Mouse (Mus musculus) kidney, embryonic 14.5 days (tissue): ENCODE results near the gene H2afv. TPM values are rescaled to one million over a fixed set of nuclear protein-coding genes. Genes with fewer than 3 reads are reported as not detected.
"Not testable (repeated sequence)": the region's sequence is repeated elsewhere in the genome, so short reads cannot be mapped to it uniquely, and the experiment has no call there.

ENCODE experiments used
- ATAC-seq: fragments of 200-750 bp; cut with Nextera tagmentation; 2 replicates; pipeline ENCODE4 v1.8.0; 2017; ENCODE audit warnings: moderate number of reproducible peaks, mild to moderate bottlenecking, moderate TSS enrichment, moderate library complexity; ENCODE audit not compliant: low FRiP score, low TSS enrichment
- H3K27ac ChIP-seq: fragments of 300-500 bp; sonication (generic); 2 replicates; pipeline ENCODE4 v1.5.1; 2014; ENCODE audit warnings: low read depth, mild to moderate bottlenecking, low read length, moderate library complexity, mixed read lengths
- H3K27me3 ChIP-seq: fragments of 300-500 bp; sonication (generic); 2 replicates; pipeline ENCODE4 v1.6.1; 2014; ENCODE audit warnings: mild to moderate bottlenecking, low read length; ENCODE audit not compliant: control insufficient read depth, insufficient read depth
- H3K36me3 ChIP-seq: fragments of 300-500 bp; sonication (generic); 2 replicates; pipeline ENCODE4 v1.6.1; 2014; ENCODE audit warnings: low read length, mixed read lengths; ENCODE audit not compliant: control insufficient read depth, insufficient read depth
- H3K4me1 ChIP-seq: fragments of 300-500 bp; sonication (generic); 2 replicates; pipeline ENCODE4 v1.6.1; 2014; ENCODE audit warnings: low read length, mixed read lengths; ENCODE audit not compliant: control insufficient read depth, insufficient read depth
- H3K4me2 ChIP-seq: fragments of 300-500 bp; sonication (generic); replicated peaks from 2 replicates; pipeline ENCODE4 v1.6.1; 2014; ENCODE audit warnings: low read depth, mild to moderate bottlenecking, low read length
- H3K4me3 ChIP-seq: fragments of 300-500 bp; sonication (generic); 2 replicates; pipeline ENCODE4 v1.5.1; 2014; ENCODE audit warnings: mild to moderate bottlenecking, low read length
- H3K9ac ChIP-seq: fragments of 300-500 bp; sonication (generic); 2 replicates; pipeline ENCODE4 v1.6.1; 2014; ENCODE audit warnings: low read depth, mild to moderate bottlenecking, low read length, moderate library complexity
- H3K9me3 ChIP-seq: fragments of 300-500 bp; sonication (generic); 2 replicates; pipeline ENCODE4 v1.6.1; 2016; ENCODE audit warnings: low read length; ENCODE audit not compliant: control insufficient read depth
- WGBS: fragments of 180-500 bp; shearing (Covaris S2); extraction: QIAGEN DNeasy Blood & Tissue Kit; methylation state at CpG from one replicate; pipeline ENCODE4 v1.1.7; 2014; 5-methylcytosine and 5-hydroxymethylcytosine counted together
- polyA plus RNA-seq: library from polyadenylated mRNA; unstranded; fragments of >200 nt; fragmentation: Nextera tagmentation; extraction: Ambion mirVana; gene quantifications from 2 replicates; pipeline ENCODE4 v1.2.1, GENCODE M21; 2014

H2afv gene
- polyA plus RNA-seq, 1 experiment from 2014 or later = 654 TPM

GRCm38 (mm10) chr11:6415551-6416404 lies 28.5 kb downstream of the H2afv start:
- Histone ChIP-seq H3K4me2 (peak overlapping the region; percentile 91), H3K4me1 (no peaks in the 10 kb centered on the region; the same call in 1 of the 2 replicates), H3K4me3 (peak overlapping the region; percentile 64), H3K9me3 (no peaks in the 10 kb centered on the region), H3K27me3 (no peaks in the 10 kb centered on the region), H3K9ac (peak overlapping the region; percentile 85), H3K27ac (peak overlapping the region; percentile 97), H3K36me3 (peaks cover 35% of the 10 kb centered on the region)
- peak; percentile 97 for ATAC-seq
- under 1% methylated on average over 98 of the region's 102 CpGs for WGBS

GRCm38 (mm10) chr11:6414751-6415550 lies 29.3 kb downstream of the H2afv start, which contains the start of gene Ppia:
Gene Ppia, plus strand, starts transcription at chr11:6415443.
- H3K4me1 ChIP-seq = no peaks in the 10 kb centered on the region; the same call in 1 of the 2 replicates
- H3K9ac ChIP-seq = peak within 1 kb of the TSS; percentile 85
- peak within 1 kb of the TSS; percentile 91 for H3K4me2 ChIP-seq
- no peaks in the 10 kb centered on the region for H3K9me3 ChIP-seq
- peak within 1 kb of the TSS; percentile 97 for H3K27ac ChIP-seq
- H3K27me3 ChIP-seq = no peaks in the 10 kb centered on the region
- 6% methylated on average over 21 of the region's 21 CpGs for WGBS
- H3K4me3 ChIP-seq = peak within 1 kb of the TSS; percentile 64
- ATAC-seq = peak; percentile 67
- peaks cover 26% of the 10 kb centered on the region for H3K36me3 ChIP-seq

GRCm38 (mm10) chr11:6413264-6413663 lies 31.0 kb downstream of the H2afv start:
- WGBS = 96% methylated on average over 12 of the region's 12 CpGs
- no peak for ATAC-seq
- H3K4me3 ChIP-seq = no peak overlapping the region
- no peak overlapping the region for H3K9ac ChIP-seq
- no peak overlapping the region for H3K4me2 ChIP-seq
- no peaks in the 10 kb centered on the region for H3K27me3 ChIP-seq
- no peak overlapping the region for H3K27ac ChIP-seq
- H3K4me1 ChIP-seq = no peaks in the 10 kb centered on the region; the same call in 1 of the 2 replicates
- peaks cover 12% of the 10 kb centered on the region for H3K36me3 ChIP-seq
- no peaks in the 10 kb centered on the region for H3K9me3 ChIP-seq

GRCm38 (mm10) chr11:6411684-6412083 lies 32.6 kb downstream of the H2afv start:
- H3K36me3 ChIP-seq = no peaks in the 10 kb centered on the region
- H3K27me3 ChIP-seq = no peaks in the 10 kb centered on the region
- no peak overlapping the region for H3K4me3 ChIP-seq
- H3K27ac ChIP-seq = no peak overlapping the region
- no peak overlapping the region for H3K9ac ChIP-seq
- no peak overlapping the region for H3K4me2 ChIP-seq
- no peak for ATAC-seq
- H3K4me1 ChIP-seq = peaks cover 5% of the 10 kb centered on the region
- 7% methylated on average over 5 of the region's 5 CpGs for WGBS
- H3K9me3 ChIP-seq = no peaks in the 10 kb centered on the region

- not testable (repeated sequence) for H3K9me3 ChIP-seq, H3K9ac ChIP-seq, H3K36me3 ChIP-seq, H3K4me2 ChIP-seq, ATAC-seq, H3K27ac ChIP-seq, H3K4me3 ChIP-seq, H3K27me3 ChIP-seq
- 85% methylated on average over 5 of the region's 5 CpGs for WGBS
- H3K4me1 ChIP-seq = peaks cover 14% of the 10 kb centered on the region
Observed at GRCm38 (mm10) chr11:6410755-6411154, 33.5 kb downstream of the H2afv start.

- Histone ChIP-seq H3K4me2 (no peak overlapping the region), H3K9me3 (no peaks in the 10 kb centered on the region), H3K27ac (no peak overlapping the region), H3K4me3 (no peak overlapping the region), H3K4me1 (peaks cover 21% of the 10 kb centered on the region), H3K36me3 (peaks cover 7% of the 10 kb centered on the region; the same call in 1 of the 2 replicates), H3K27me3 (no peaks in the 10 kb centered on the region), H3K9ac (no peak overlapping the region)
- no peak for ATAC-seq
- 53% methylated on average over 5 of the region's 5 CpGs for WGBS
Observed at GRCm38 (mm10) chr11:6410050-6410602, 34.1 kb downstream of the H2afv start.

- Histone ChIP-seq H3K4me3 (no peak overlapping the region), H3K4me1 (peaks cover 21% of the 10 kb centered on the region), H3K4me2 (no peak overlapping the region), H3K27ac (no peak overlapping the region; the same call in 1 of the 2 replicates), H3K9ac (no peak overlapping the region), H3K27me3 (no peaks in the 10 kb centered on the region), H3K9me3 (no peaks in the 10 kb centered on the region), H3K36me3 (peaks cover 36% of the 10 kb centered on the region)
- 69% methylated on average over 3 of the region's 3 CpGs for WGBS
- no peak for ATAC-seq
Observed at GRCm38 (mm10) chr11:6407162-6407621, 37.1 kb downstream of the H2afv start.

- no peaks in the 10 kb centered on the region for H3K27me3 ChIP-seq
- peak overlapping the region; percentile 86 for H3K27ac ChIP-seq
- H3K9me3 ChIP-seq = no peaks in the 10 kb centered on the region
- H3K4me1 ChIP-seq = peaks cover 21% of the 10 kb centered on the region
- H3K36me3 ChIP-seq = peaks cover 43% of the 10 kb centered on the region
- H3K9ac ChIP-seq = peak overlapping the region; percentile 18; the same call in 1 of the 2 replicates
- ATAC-seq = peak; percentile 74
- H3K4me3 ChIP-seq = no peak overlapping the region
- no peak overlapping the region; the same call in 1 of the 2 replicates for H3K4me2 ChIP-seq
- 22% methylated on average over 14 of the region's 14 CpGs for WGBS
Observed at GRCm38 (mm10) chr11:6406251-6407161, 37.7 kb downstream of the H2afv start.
